Comparison of ENCODE assay signal across 9 mouse cellular contexts in the genomic region with DNA sequence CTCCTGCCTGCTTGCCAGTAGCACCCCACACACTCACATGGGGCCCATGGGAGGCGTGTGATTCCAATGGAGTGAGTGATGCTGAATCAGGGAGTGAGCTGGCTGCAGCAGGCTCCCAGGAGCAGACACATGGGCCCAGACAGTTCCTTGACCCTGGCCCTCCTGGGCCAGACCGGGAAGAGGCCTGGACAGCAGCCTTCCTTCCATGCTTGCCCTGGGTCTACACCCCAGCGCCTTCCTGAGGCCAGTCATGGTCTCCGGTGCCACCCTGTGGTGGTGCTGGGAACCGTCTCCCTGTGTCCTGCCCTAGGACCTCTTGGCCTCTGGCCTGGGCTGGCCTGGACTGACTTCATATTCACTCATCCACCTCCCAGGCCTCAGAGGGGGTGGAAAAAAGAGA. TPM values are rescaled to one million over a fixed set of nuclear protein-coding genes. Genes with fewer than 3 reads are reported as not detected.
A peak's percentile ranks its signal among the peaks of the same experiment; 100 is the strongest.
DNase-seq lines count a peak whose midpoint lies in the region; ATAC-seq and TF ChIP-seq lines count a peak whose summit lies in the region.
"Had no signal": no experiment of that assay in that cellular context is flagged by ENCODE, and none has a peak within 500 bp of the region (broad histone marks: within the 10 kb centered on the region; RNA-seq: fewer than 3 reads in every experiment).

No protein-coding gene starts in this region.

- DNase-seq in 3134 (ENCODE audit: extremely low read depth, insufficient read length, low spot score) = peak; percentile 78
- peak; percentile 75 for DNase-seq in ZHBTc4 (ENCODE audit: low read depth, low spot score)
- peak; percentile 65 to 81 for DNase-seq in gastrocnemius, postnatal 4 days (ENCODE audit: low spot score in 2 of 2)
- DNase-seq in kidney, adult 8-10 months = peak; percentile 68 to 82
- DNase-seq in liver, adult 2 months (ENCODE audit: extremely low read depth, low read depth, low spot score) = peak; percentile 63
- DNase-seq in neural tube, embryonic 11.5 days (ENCODE audit: low spot score) = peak; percentile 72
- DNase-seq in thymus, postnatal 36 days = peak; percentile 13 to 22

- H3K9me3 ChIP-seq in neural tube, embryonic 11.5 days (ENCODE audit: control insufficient read depth, low read length) = no peaks in the 10 kb centered on the region
- H3K9me3 ChIP-seq: megakaryocyte, embryonic 14.5 days had no signal

- H3K4me1 ChIP-seq in cortical plate, adult 2 months (ENCODE audit: control insufficient read depth, insufficient read depth, low read length) = no peaks in the 10 kb centered on the region
- H3K4me1 ChIP-seq in liver, adult 2 months (ENCODE audit: control insufficient read depth, insufficient read depth, low read length) = peaks cover 4% of the 10 kb centered on the region
- H3K4me1 ChIP-seq in neural tube, embryonic 11.5 days (ENCODE audit: control insufficient read depth, insufficient read depth, low read length) = no peaks in the 10 kb centered on the region
- H3K4me1 ChIP-seq: megakaryocyte, embryonic 14.5 days had no signal

- TF ChIP-seq POLR2A in cortical plate, adult 2 months (IDR thresholded peaks at IDR 0.05; ENCODE audit: extremely low read depth, insufficient read depth, low read length) = no peak
- no peak for TF ChIP-seq POLR2A in liver, adult 2 months (IDR thresholded peaks at IDR 0.05; ENCODE audit: extremely low read depth, insufficient read depth, low read length)

- H3K4me2 ChIP-seq in neural tube, embryonic 11.5 days (ENCODE audit: low read depth) = no peak overlapping the region

- no peak overlapping the region for H3K9ac ChIP-seq in liver, adult 2 months (ENCODE audit: low read depth, low read length)
- H3K9ac ChIP-seq in neural tube, embryonic 11.5 days (ENCODE audit: low read length) = no peak overlapping the region

- H3K27ac ChIP-seq in cortical plate, adult 2 months (ENCODE audit: insufficient read depth, low read length) = no peak overlapping the region
- H3K27ac ChIP-seq in liver, adult 2 months (replicated peaks; ENCODE audit: insufficient read depth, low read depth, low read length) = no peak overlapping the region
- H3K27ac ChIP-seq in neural tube, embryonic 11.5 days (ENCODE audit: low read depth, low read length) = no peak overlapping the region

- H3K36me3 ChIP-seq in liver, adult 2 months (ENCODE audit: control insufficient read depth, insufficient read depth, low read length) = peaks cover 5% of the 10 kb centered on the region
- H3K36me3 ChIP-seq in neural tube, embryonic 11.5 days (ENCODE audit: control insufficient read depth, insufficient read depth, low read length) = peaks cover 2% of the 10 kb centered on the region; the same call in 1 of the 2 replicates

- WGBS in liver, adult 2 months = 28% methylated on average over 5 of the region's 5 CpGs
- WGBS in neural tube, embryonic 11.5 days = 37% methylated on average over 5 of the region's 5 CpGs

- ATAC-seq in neural tube, embryonic 11.5 days (ENCODE audit: insufficient read depth, low FRiP score, low TSS enrichment) = no peak

- TF ChIP-seq CTCF in cortical plate, adult 2 months (IDR thresholded peaks at IDR 0.05; ENCODE audit: extremely low read depth, insufficient read depth, low read length) = peak; percentile 75
- peak; percentile 98 for TF ChIP-seq CTCF in liver, adult 2 months (IDR thresholded peaks at IDR 0.05; ENCODE audit: low read depth, low read length)

- no peak overlapping the region for H3K4me3 ChIP-seq in cortical plate, adult 2 months (ENCODE audit: insufficient read depth, low read length)
- no peak overlapping the region for H3K4me3 ChIP-seq in liver, adult 2 months (ENCODE audit: insufficient read depth, low read depth, low read length)
- no peak overlapping the region for H3K4me3 ChIP-seq in neural tube, embryonic 11.5 days (ENCODE audit: low read depth, low read length)
- H3K4me3 ChIP-seq: megakaryocyte, embryonic 14.5 days had no signal

- no peaks in the 10 kb centered on the region for H3K79me2 ChIP-seq in liver, adult 2 months (ENCODE audit: control insufficient read depth, insufficient read depth, low read length)

- H3K27me3 ChIP-seq in liver, adult 2 months (ENCODE audit: control insufficient read depth, insufficient read depth, low read length) = no peaks in the 10 kb centered on the region
- H3K27me3 ChIP-seq in neural tube, embryonic 11.5 days (ENCODE audit: control insufficient read depth, insufficient read depth, low read length) = no peaks in the 10 kb centered on the region

RNA-seq across cellular contexts. Expression of a gene that starts 58.1 kb away (rescaled TPM):
- polyA plus RNA-seq in cortical plate, adult 2 months (2012; rRNA removed) = 19.0 and 19.2 TPM in 2 replicates
- 10 to 100 TPM; 16.0 to 16.4 TPM for total RNA-seq in gastrocnemius, postnatal 4 days (2021)
- 4.0 and 10.3 TPM in 2 replicates for total RNA-seq in liver, adult 2 months (2014; rRNA removed)
- 38.6 and 48.0 TPM in 2 replicates for polyA plus RNA-seq in liver, adult 2 months (2012; rRNA removed)
- polyA plus RNA-seq in neural tube, embryonic 11.5 days (2014; fragmentation: Nextera tagmentation; extraction: Ambion mirVana) = 10.3 and 10.9 TPM in 2 replicates

Comparison
In these comparisons a context has a peak if more than half of its experiments do, and no peak if none do; other contexts are left out.
1. DNase-seq: peak in every context shown above with its lines; median percentile 78 in 3134; 75 in ZHBTc4; 75 in kidney, adult 8-10 months; 73 in gastrocnemius, postnatal 4 days; 72 in neural tube, embryonic 11.5 days; 63 in liver, adult 2 months; 18 in thymus, postnatal 36 days.